Mouse (Mus musculus) liver, adult 2 months (tissue): ENCODE data around the gene Gli1. TPM values are rescaled to one million over a fixed set of nuclear protein-coding genes. Genes with fewer than 3 reads are reported as not detected.

Experiments used
- DNase-seq: peaks from one replicate; pipeline ENCODE4 v3.0.0-alpha.2; 2011; ENCODE audit warnings: low read depth, low spot score; ENCODE audit errors: extremely low read depth
- H3K27ac ChIP-seq: fragments of 200-500 bp; replicated peaks from 2 replicates; pipeline ENCODE4 v1.5.1; 2012; ENCODE audit warnings: low read depth, mild to moderate bottlenecking, control low read depth, inconsistent platforms, low read length; ENCODE audit not compliant: insufficient read depth
- H3K27me3 ChIP-seq: fragments of 200-500 bp; 2 replicates; pipeline ENCODE4 v1.6.1; 2012; ENCODE audit warnings: mild to moderate bottlenecking, moderate library complexity, low read length, inconsistent platforms; ENCODE audit not compliant: control insufficient read depth, insufficient read depth
- H3K36me3 ChIP-seq: fragments of 200-500 bp; 2 replicates; pipeline ENCODE4 v1.6.1; 2012; ENCODE audit warnings: low read length, inconsistent platforms; ENCODE audit not compliant: control insufficient read depth, insufficient read depth
- H3K4me1 ChIP-seq: fragments of 200-500 bp; 2 replicates; pipeline ENCODE4 v1.6.1; 2011; ENCODE audit warnings: low read length; ENCODE audit not compliant: control insufficient read depth, insufficient read depth
- H3K4me3 ChIP-seq: fragments of 200-500 bp; 2 replicates; pipeline ENCODE4 v1.5.1; 2011; ENCODE audit warnings: low read depth, mild to moderate bottlenecking, control low read depth, low read length, moderate library complexity; ENCODE audit not compliant: insufficient read depth
- H3K79me2 ChIP-seq: fragments of 200-500 bp; 2 replicates; pipeline ENCODE4 v1.6.1; 2012; ENCODE audit warnings: inconsistent platforms, mild to moderate bottlenecking, low read length, moderate library complexity; ENCODE audit not compliant: control insufficient read depth, insufficient read depth
- H3K9ac ChIP-seq: fragments of 200-500 bp; 2 replicates; pipeline ENCODE4 v1.6.1; 2012; ENCODE audit warnings: low read depth, mild to moderate bottlenecking, control low read depth, inconsistent platforms, low read length
- CTCF ChIP-seq: fragments of 200-500 bp; IDR thresholded peaks from 2 replicates; pipeline ENCODE4 v1.5.1; 2011; ENCODE audit warnings: low read depth, low read length, control low read depth
- POLR2A ChIP-seq: fragments of 200-500 bp; IDR thresholded peaks from 2 replicates; pipeline ENCODE4 v1.6.1; 2011; ENCODE audit warnings: low read length, control low read depth; ENCODE audit not compliant: insufficient read depth; ENCODE audit errors: extremely low read depth
- WGBS: fragments of 180-500 bp; shearing (Covaris S2); methylation state at CpG from one replicate; pipeline ENCODE4 v1.1.7; 2018; 5-methylcytosine and 5-hydroxymethylcytosine counted together
- polyA plus RNA-seq: library from polyadenylated mRNA; depleted of rRNA; stranded (reverse); fragments of >200 nt; gene quantifications from 2 replicates; pipeline ENCODE4 v1.2.3, GENCODE M21; 2012
- total RNA-seq: library from RNA; depleted of rRNA; stranded (reverse); fragments of >200 nt; gene quantifications from 2 replicates; pipeline ENCODE4 v1.2.3, GENCODE M21; 2014

Gli1 gene
- total and polyA plus RNA-seq, 2 experiments = 0.04 TPM; not detected in 1

GRCm38 (mm10) chr10:127323131-127323855 lies 18.5 kb downstream of the Gli1 start:
- H3K27ac ChIP-seq = peak overlapping the region; percentile 64
- DNase-seq = no peak
- H3K4me1 ChIP-seq = peaks cover 7% of the 10 kb centered on the region; the same call in 1 of the 2 replicates
- peaks cover 14% of the 10 kb centered on the region for H3K27me3 ChIP-seq
- peak overlapping the region; percentile 37 for H3K4me3 ChIP-seq
- no peaks in the 10 kb centered on the region for H3K36me3 ChIP-seq
- TF ChIP-seq POLR2A (no peak), CTCF (no peak)
- 0 out of 2 replicates have a peak, but pooled peaks cover 2% of the 10 kb centered on the region for H3K79me2 ChIP-seq
- H3K9ac ChIP-seq = peak overlapping the region; percentile 8; the same call in 1 of the 2 replicates
- 67% methylated on average over 17 of the region's 17 CpGs for WGBS

- Histone ChIP-seq H3K36me3 (no peaks in the 10 kb centered on the region), H3K4me1 (peaks cover 7% of the 10 kb centered on the region; the same call in 1 of the 2 replicates), H3K9ac (0 out of 2 replicates have a peak overlapping the region, but pooled peaks have one; percentile 8), H3K27ac (peak overlapping the region; percentile 64), H3K27me3 (peaks cover 14% of the 10 kb centered on the region), H3K79me2 (0 out of 2 replicates have a peak, but pooled peaks cover 2% of the 10 kb centered on the region), H3K4me3 (no peak overlapping the region)
- no peak for DNase-seq
- TF ChIP-seq CTCF (no peak), POLR2A (no peak)
- WGBS = 75% methylated on average over 4 of the region's 4 CpGs
These were observed 19.1 kb downstream of the Gli1 start for GRCm38 (mm10) chr10:127322669-127323068.

GRCm38 (mm10) chr10:127322178-127322577 lies 19.6 kb downstream of the Gli1 start:
- Histone ChIP-seq H3K4me1 (peaks cover 7% of the 10 kb centered on the region; the same call in 1 of the 2 replicates), H3K4me3 (no peak overlapping the region)
- 83% methylated on average over 13 of the region's 13 CpGs for WGBS

GRCm38 (mm10) chr10:127321621-127322020 lies 20.2 kb downstream of the Gli1 start, which contains the start of gene Arhgap9:
TSS of gene Arhgap9 (plus strand) at chr10:127321964.
- Histone ChIP-seq H3K27ac (no peak within 1 kb of the TSS; the same call in 1 of the 2 replicates), H3K36me3 (no peaks in the 10 kb centered on the region), H3K79me2 (0 out of 2 replicates have a peak, but pooled peaks cover 2% of the 10 kb centered on the region), H3K27me3 (peaks cover 10% of the 10 kb centered on the region), H3K9ac (no peak within 1 kb of the TSS), H3K4me3 (no peak within 1 kb of the TSS), H3K4me1 (peaks cover 7% of the 10 kb centered on the region; the same call in 1 of the 2 replicates)
- WGBS = 76% methylated on average over 3 of the region's 3 CpGs
- TF ChIP-seq CTCF (no peak), POLR2A (no peak)
- no peak for DNase-seq

More at GRCm38 (mm10) chr10:127322178-127322577, 19.6 kb downstream of the Gli1 start:
- H3K27ac ChIP-seq = no peak overlapping the region
- DNase-seq = no peak
- no peaks in the 10 kb centered on the region for H3K36me3 ChIP-seq
- peaks cover 14% of the 10 kb centered on the region for H3K27me3 ChIP-seq
- no peak overlapping the region for H3K9ac ChIP-seq
- TF ChIP-seq CTCF = no peak
- TF ChIP-seq POLR2A = no peak
- 0 out of 2 replicates have a peak, but pooled peaks cover 2% of the 10 kb centered on the region for H3K79me2 ChIP-seq

GRCm38 (mm10) chr10:127319969-127320368 lies 21.8 kb downstream of the Gli1 start:
- no peak for DNase-seq
- H3K9ac ChIP-seq = no peak overlapping the region
- no peak overlapping the region for H3K4me3 ChIP-seq
- H3K27me3 ChIP-seq = no peaks in the 10 kb centered on the region
- no peaks in the 10 kb centered on the region for H3K79me2 ChIP-seq
- H3K27ac ChIP-seq = no peak overlapping the region
- TF ChIP-seq CTCF (no peak), POLR2A (no peak)
- H3K36me3 ChIP-seq = no peaks in the 10 kb centered on the region
- WGBS = 70% methylated on average over 7 of the region's 7 CpGs
- H3K4me1 ChIP-seq = no peaks in the 10 kb centered on the region

GRCm38 (mm10) chr10:127318009-127318408 lies 23.8 kb downstream of the Gli1 start:
- H3K79me2 ChIP-seq = no peaks in the 10 kb centered on the region
- H3K4me3 ChIP-seq = no peak overlapping the region
- TF ChIP-seq CTCF (no peak), POLR2A (no peak)
- H3K36me3 ChIP-seq = no peaks in the 10 kb centered on the region
- WGBS = 64% methylated on average over 4 of the region's 4 CpGs
- peaks cover 2% of the 10 kb centered on the region for H3K4me1 ChIP-seq
- no peak for DNase-seq
- H3K27me3 ChIP-seq = no peaks in the 10 kb centered on the region
- H3K9ac ChIP-seq = no peak overlapping the region
- H3K27ac ChIP-seq = no peak overlapping the region
